Mouse (Mus musculus): ENCODE measurements around the gene Hps4. TPM values are rescaled to one million over a fixed set of nuclear protein-coding genes. Genes with fewer than 3 reads are reported as not detected.

Hps4 gene
- total and polyA plus RNA-seq, 2 experiments from 2014 or later: 32.7 to 45.6 TPM

- 46% methylated on average over 16 of the region's 17 CpGs for WGBS
- Histone ChIP-seq H3K4me3 (ENCODE audit: low read length) (no peak overlapping the region), H3K9ac (replicated peaks; ENCODE audit: low read length) (no peak overlapping the region), H3K27ac (peak overlapping the region; percentile 67), H3K4me2 (ENCODE audit: low read depth, low read length) (no peak overlapping the region), H3K27me3 (ENCODE audit: insufficient read depth, low read length) (no peaks in the 10 kb centered on the region), H3K36me3 (ENCODE audit: insufficient read depth, low read length) (peaks cover 23% of the 10 kb centered on the region; the same call in 1 of the 2 replicates), H3K4me1 (ENCODE audit: insufficient read depth, low read length) (peaks cover 19% of the 10 kb centered on the region), H3K9me3 (ENCODE audit: low read length) (no peaks in the 10 kb centered on the region)
- peak; percentile 23; the same call in 1 of the 2 replicates for TF ChIP-seq CTCF (IDR thresholded peaks at IDR 0.05; ENCODE audit: low read depth)
- DNase-seq (ENCODE audit: low spot score): peak; percentile 70
- peak; percentile 56 for ATAC-seq
Measured at GRCm38 (mm10) chr5:112382641-112383330, 39.9 kb downstream of the Hps4 start.

- H3K9ac ChIP-seq (replicated peaks; ENCODE audit: low read length): no peak overlapping the region
- H3K4me1 ChIP-seq (ENCODE audit: insufficient read depth, low read length): peaks cover 19% of the 10 kb centered on the region
- H3K27me3 ChIP-seq (ENCODE audit: insufficient read depth, low read length): no peaks in the 10 kb centered on the region
- no peaks in the 10 kb centered on the region for H3K9me3 ChIP-seq (ENCODE audit: low read length)
- no peak for ATAC-seq
- H3K4me2 ChIP-seq (ENCODE audit: low read depth, low read length): no peak overlapping the region
- 88% methylated on average over 13 of the region's 13 CpGs for WGBS
- no peak for TF ChIP-seq CTCF (IDR thresholded peaks at IDR 0.05; ENCODE audit: low read depth)
- H3K27ac ChIP-seq: no peak overlapping the region
- no peak for DNase-seq (ENCODE audit: low spot score)
- no peak overlapping the region for H3K4me3 ChIP-seq (ENCODE audit: low read length)
- peaks cover 16% of the 10 kb centered on the region; the same call in 1 of the 2 replicates for H3K36me3 ChIP-seq (ENCODE audit: insufficient read depth, low read length)
Measured at GRCm38 (mm10) chr5:112384805-112385472, 42.1 kb downstream of the Hps4 start.

GRCm38 (mm10) chr5:112385973-112386372, 43.1 kb downstream of the Hps4 start:
- WGBS: 93% methylated on average over 2 of the region's 2 CpGs
- peaks cover 20% of the 10 kb centered on the region; the same call in 1 of the 2 replicates for H3K36me3 ChIP-seq (ENCODE audit: insufficient read depth, low read length)
- H3K27me3 ChIP-seq (ENCODE audit: insufficient read depth, low read length): no peaks in the 10 kb centered on the region
- H3K27ac ChIP-seq: no peak overlapping the region
- no peaks in the 10 kb centered on the region for H3K9me3 ChIP-seq (ENCODE audit: low read length)
- ATAC-seq (no peak), DNase-seq (ENCODE audit: low spot score) (no peak)
- no peak overlapping the region for H3K4me2 ChIP-seq (ENCODE audit: low read depth, low read length)
- no peak overlapping the region for H3K4me3 ChIP-seq (ENCODE audit: low read length)
- peaks cover 23% of the 10 kb centered on the region for H3K4me1 ChIP-seq (ENCODE audit: insufficient read depth, low read length)
- TF ChIP-seq CTCF (IDR thresholded peaks at IDR 0.05; ENCODE audit: low read depth): no peak
- no peak overlapping the region for H3K9ac ChIP-seq (replicated peaks; ENCODE audit: low read length)

GRCm38 (mm10) chr5:112389352-112389751, 46.5 kb downstream of the Hps4 start:
- ATAC-seq: no peak
- H3K9me3 ChIP-seq (ENCODE audit: low read length): no peaks in the 10 kb centered on the region
- DNase-seq (ENCODE audit: low spot score): peak; percentile 29
- 0 out of 2 replicates have a peak overlapping the region, but pooled peaks have one; percentile 16 for H3K4me2 ChIP-seq (ENCODE audit: low read depth, low read length)
- H3K4me1 ChIP-seq (ENCODE audit: insufficient read depth, low read length): peaks cover 18% of the 10 kb centered on the region; the same call in 1 of the 2 replicates
- no peak overlapping the region for H3K9ac ChIP-seq (replicated peaks; ENCODE audit: low read length)
- TF ChIP-seq CTCF (IDR thresholded peaks at IDR 0.05; ENCODE audit: low read depth): no peak
- H3K36me3 ChIP-seq (ENCODE audit: insufficient read depth, low read length): peaks cover 21% of the 10 kb centered on the region; the same call in 1 of the 2 replicates
- H3K27ac ChIP-seq: no peak overlapping the region
- H3K4me3 ChIP-seq (ENCODE audit: low read length): no peak overlapping the region
- H3K27me3 ChIP-seq (ENCODE audit: insufficient read depth, low read length): no peaks in the 10 kb centered on the region
- WGBS: 46% methylated on average over 9 of the region's 9 CpGs

GRCm38 (mm10) chr5:112391002-112391401, 48.1 kb downstream of the Hps4 start:
- H3K4me2 ChIP-seq (ENCODE audit: low read depth, low read length): no peak overlapping the region
- no peak for DNase-seq (ENCODE audit: low spot score)
- TF ChIP-seq CTCF (IDR thresholded peaks at IDR 0.05; ENCODE audit: low read depth): no peak
- H3K27me3 ChIP-seq (ENCODE audit: insufficient read depth, low read length): no peaks in the 10 kb centered on the region
- no peak overlapping the region for H3K27ac ChIP-seq
- H3K4me1 ChIP-seq (ENCODE audit: insufficient read depth, low read length): peaks cover 18% of the 10 kb centered on the region; the same call in 1 of the 2 replicates
- H3K9ac ChIP-seq (replicated peaks; ENCODE audit: low read length): no peak overlapping the region
- peaks cover 9% of the 10 kb centered on the region; the same call in 1 of the 2 replicates for H3K36me3 ChIP-seq (ENCODE audit: insufficient read depth, low read length)
- no peak for ATAC-seq
- H3K9me3 ChIP-seq (ENCODE audit: low read length): no peaks in the 10 kb centered on the region
- no peak overlapping the region for H3K4me3 ChIP-seq (ENCODE audit: low read length)
- 56% methylated on average over 16 of the region's 16 CpGs for WGBS

GRCm38 (mm10) chr5:112391676-112392323, 48.9 kb downstream of the Hps4 start:
- no peak for TF ChIP-seq CTCF (IDR thresholded peaks at IDR 0.05; ENCODE audit: low read depth)
- WGBS: 52% methylated on average over 27 of the region's 27 CpGs
- H3K27ac ChIP-seq: no peak overlapping the region
- DNase-seq (ENCODE audit: low spot score): no peak
- no peak for ATAC-seq
- peaks cover 18% of the 10 kb centered on the region; the same call in 1 of the 2 replicates for H3K4me1 ChIP-seq (ENCODE audit: insufficient read depth, low read length)
- H3K4me2 ChIP-seq (ENCODE audit: low read depth, low read length): no peak overlapping the region
- H3K27me3 ChIP-seq (ENCODE audit: insufficient read depth, low read length): no peaks in the 10 kb centered on the region
- no peaks in the 10 kb centered on the region for H3K9me3 ChIP-seq (ENCODE audit: low read length)
- H3K4me3 ChIP-seq (ENCODE audit: low read length): no peak overlapping the region
- 0 out of 2 replicates have a peak, but pooled peaks cover 5% of the 10 kb centered on the region for H3K36me3 ChIP-seq (ENCODE audit: insufficient read depth, low read length)
- H3K9ac ChIP-seq (replicated peaks; ENCODE audit: low read length): no peak overlapping the region
